Mouse (Mus musculus): Measurements from ENCODE around the gene Dvl2.

DNA sequence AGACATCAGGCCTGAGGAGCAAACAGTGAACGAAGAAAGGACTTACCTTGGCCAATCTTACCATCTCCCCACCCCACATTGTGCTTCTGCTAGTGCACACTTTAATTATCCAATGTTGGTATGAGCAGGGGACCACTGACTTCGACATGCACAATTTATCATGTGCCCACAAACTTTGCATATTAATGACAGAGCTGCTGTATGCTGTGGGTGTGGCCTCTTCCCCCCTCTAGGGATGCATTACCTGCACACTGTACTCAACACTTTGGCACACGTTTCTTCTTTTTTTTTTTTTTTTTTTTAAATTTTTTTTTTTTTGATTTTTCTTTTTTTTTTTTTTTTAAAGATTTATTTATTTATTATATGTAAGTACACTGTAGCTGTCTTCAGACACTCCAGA lies 29.6 kb upstream of the Dvl2 start:
- no peak for TF ChIP-seq GATA1 (IDR thresholded peaks at IDR 0.05; ENCODE audit: borderline replicate concordance, low read length)
- TF ChIP-seq CTCF (IDR thresholded peaks at IDR 0.05; ENCODE audit: low read depth, low read length) = no peak
- TF ChIP-seq POLR2AphosphoS5 (IDR thresholded peaks at IDR 0.05; ENCODE audit: insufficient replicate concordance, low read depth, low read length) = no peak
- no peak for TF ChIP-seq TAL1 (conservative IDR thresholded peaks at IDR 0.05; ENCODE audit: low read depth, low read length)

All from G1E (cell line).